14 mouse cellular contexts compared by ENCODE assay signal in genomic region chr2:102986964-102987707, GRCm38 (mm10).
DNase-seq lines count a peak whose midpoint lies in the region; ATAC-seq and TF ChIP-seq lines count a peak whose summit lies in the region.
"Had no signal": no experiment of that assay in that cellular context is flagged by ENCODE, and none has a peak within 500 bp of the region (broad histone marks: within the 10 kb centered on the region; RNA-seq: fewer than 3 reads in every experiment).

No protein-coding gene starts in this region.

- H3K9ac ChIP-seq in lung, embryonic 16.5 days (ENCODE audit: low read length) = no peak overlapping the region
- H3K9ac ChIP-seq: heart, embryonic 13.5 days; limb, embryonic 15.5 days; neural tube, embryonic 13.5 days; stomach, embryonic 15.5 days had no signal

- no peak overlapping the region for H3K4me3 ChIP-seq in gastrocnemius, adult 2 months
- H3K4me3 ChIP-seq in lung, embryonic 16.5 days (ENCODE audit: low read length) = no peak overlapping the region
- H3K4me3 ChIP-seq: heart, embryonic 13.5 days; limb, embryonic 15.5 days; neural tube, embryonic 13.5 days; stomach, embryonic 15.5 days had no signal

- H3K9me3 ChIP-seq in lung, embryonic 16.5 days (ENCODE audit: control insufficient read depth, low read length) = no peaks in the 10 kb centered on the region
- H3K9me3 ChIP-seq: heart, embryonic 13.5 days; limb, embryonic 15.5 days; neural tube, embryonic 13.5 days; stomach, embryonic 15.5 days had no signal

- 51% methylated on average over 6 of the region's 6 CpGs for WGBS in lung, embryonic 16.5 days

- no peak for TF ChIP-seq CTCF in gastrocnemius, adult 2 months (IDR thresholded peaks at IDR 0.05)

- no peaks in the 10 kb centered on the region for H3K27me3 ChIP-seq in lung, embryonic 16.5 days (ENCODE audit: control insufficient read depth, insufficient read depth, low read depth, low read length)
- H3K27me3 ChIP-seq: heart, embryonic 13.5 days; limb, embryonic 15.5 days; neural tube, embryonic 13.5 days; stomach, embryonic 15.5 days had no signal

- H3K27ac ChIP-seq in gastrocnemius, adult 2 months = peak overlapping the region; percentile 69
- H3K27ac ChIP-seq in lung, embryonic 16.5 days (ENCODE audit: low read length) = peak overlapping the region; percentile 72
- H3K27ac ChIP-seq: heart, embryonic 13.5 days; limb, embryonic 15.5 days; neural tube, embryonic 13.5 days; stomach, embryonic 15.5 days had no signal

- intact Hi-C loops in gastrocnemius, adult 2 months (cut with DNase I) = no loop called here

- ATAC-seq in lung, embryonic 16.5 days (ENCODE audit: low read depth) = peak; percentile 65
- ATAC-seq: CD4-positive, CD25-positive, alpha-beta regulatory T cell, adult 4 months had no signal

- DNase-seq in gastrocnemius, adult 2 months = peak; percentile 23
- no peak for DNase-seq in gastrocnemius, postnatal 4 days (ENCODE audit: low spot score in 2 of 2)
- DNase-seq in 3T3-L1 (ENCODE audit: low read depth, low spot score) = peak; percentile 96
- peak; percentile 69 to 76 for DNase-seq in adrenal gland, postnatal 36 days
- DNase-seq in cerebellum, adult 11-12 months = no peak
- no peak for DNase-seq in thymus, postnatal 0 days (ENCODE audit: low spot score)
- no peak for DNase-seq in retina, postnatal 1 day
- DNase-seq: kidney, adult 9 months had no signal

- H3K36me3 ChIP-seq in lung, embryonic 16.5 days (ENCODE audit: control insufficient read depth, insufficient read depth, low read length) = no peaks in the 10 kb centered on the region
- H3K36me3 ChIP-seq: heart, embryonic 13.5 days; limb, embryonic 15.5 days; neural tube, embryonic 13.5 days; stomach, embryonic 15.5 days had no signal

- peaks cover 3% of the 10 kb centered on the region; the same call in 1 of the 2 replicates for H3K4me1 ChIP-seq in lung, embryonic 16.5 days (replicated peaks; ENCODE audit: control insufficient read depth, insufficient read depth, low read length)
- H3K4me1 ChIP-seq: neural tube, embryonic 13.5 days; stomach, embryonic 15.5 days had no signal

- no peak overlapping the region for H3K4me2 ChIP-seq in lung, embryonic 16.5 days (ENCODE audit: low read depth, low read length)
- H3K4me2 ChIP-seq: heart, embryonic 13.5 days; limb, embryonic 15.5 days; neural tube, embryonic 13.5 days; stomach, embryonic 15.5 days had no signal

Comparison
In these comparisons a context has a peak if more than half of its experiments do, and no peak if none do; other contexts are left out.
1. DNase-seq: peak in gastrocnemius, adult 2 months (single experiment), 3T3-L1 (single experiment) and adrenal gland, postnatal 36 days (2 of 2); none in gastrocnemius, postnatal 4 days (0 of 2), cerebellum, adult 11-12 months (single experiment), thymus, postnatal 0 days (single experiment) and retina, postnatal 1 day (single experiment).